Mouse (Mus musculus) G1E (cell line): ENCODE measurements around the gene Itih2. TPM values are rescaled to one million over a fixed set of nuclear protein-coding genes. Genes with fewer than 3 reads are reported as not detected.

ENCODE experiments used
- ATAC-seq: 2 replicates; pipeline ENCODE4 v1.8.0; 2016; ENCODE audit warnings: mild to moderate bottlenecking; ENCODE audit not compliant: insufficient number of reproducible peaks, poor library complexity, low FRiP score, severe bottlenecking; ENCODE audit errors: extremely low read depth
- DNase-seq: peaks from one replicate; pipeline ENCODE4 v3.0.0; 2012; ENCODE audit warnings: low spot score
- H3K27me3 ChIP-seq: 2 replicates; pipeline ENCODE4 v1.6.1; 2012; ENCODE audit warnings: mild to moderate bottlenecking, low read length, inconsistent platforms; ENCODE audit not compliant: insufficient read depth
- H3K36me3 ChIP-seq: replicated peaks from 2 replicates; pipeline ENCODE3; 2012; ENCODE audit warnings: mild to moderate bottlenecking, inconsistent platforms
- H3K4me1 ChIP-seq: 2 replicates; pipeline ENCODE4 v1.6.1; 2012; ENCODE audit warnings: low read depth, low read length, inconsistent platforms, mixed read lengths; ENCODE audit not compliant: insufficient read depth
- H3K4me3 ChIP-seq: 2 replicates; pipeline ENCODE4 v1.5.1; 2012; ENCODE audit warnings: low read depth, mild to moderate bottlenecking, inconsistent platforms, low read length, moderate library complexity, mixed read lengths
- H3K9me3 ChIP-seq: replicated peaks from 2 replicates; pipeline ENCODE4 v1.6.1; 2012; ENCODE audit warnings: inconsistent platforms
- CTCF ChIP-seq: IDR thresholded peaks from 2 replicates; pipeline ENCODE4 v1.5.1; 2012; ENCODE audit warnings: low read depth, low read length, inconsistent platforms, mixed read lengths
- GATA1 ChIP-seq: IDR thresholded peaks from 2 replicates; pipeline ENCODE4 v1.6.1; 2012; ENCODE audit warnings: borderline replicate concordance, low read length, inconsistent platforms, mixed read lengths
- GATA2 ChIP-seq: IDR thresholded peaks from 2 replicates; pipeline ENCODE4 v1.6.1; 2012; ENCODE audit warnings: low read depth, low read length, inconsistent platforms, borderline replicate concordance
- POLR2AphosphoS5 ChIP-seq: IDR thresholded peaks from 2 replicates; pipeline ENCODE4 v1.6.1; 2012; ENCODE audit warnings: low read depth, low read length, inconsistent platforms; ENCODE audit not compliant: insufficient replicate concordance
- TAL1 ChIP-seq: conservative IDR thresholded peaks from 2 replicates; pipeline ENCODE4 v1.6.1; 2012; ENCODE audit warnings: low read depth, low read length, inconsistent platforms, mixed read lengths
- polyA plus RNA-seq: library from polyadenylated mRNA; stranded (reverse); fragments of >175 nt; gene quantifications from 2 replicates; pipeline ENCODE4 v1.2.3, GENCODE M21; 2012
- total RNA-seq, 2 experiments: library from RNA; stranded (forward) in 1 of 2; stranded (reverse) in 1 of 2; fragments of 200-1000 nt in 1 of 2; fragments of >200 nt in 1 of 2; fragmentation: Nextera tagmentation in 1 of 2; gene quantifications; 2 replicates each; pipeline ENCODE4 v1.2.3; 2014 to 2017

The Itih2 gene
- total and polyA plus RNA-seq, 3 experiments = 0.05 TPM; not detected in 2

GRCm38 (mm10) chr2:10126122-10126521, 5.1 kb downstream of the Itih2 start:
- Histone ChIP-seq H3K4me1 (no peaks in the 10 kb centered on the region), H3K9me3 (no peaks in the 10 kb centered on the region), H3K4me3 (no peak overlapping the region), H3K36me3 (no peaks in the 10 kb centered on the region), H3K27me3 (0 out of 2 replicates have a peak, but pooled peaks cover 2% of the 10 kb centered on the region)
- ATAC-seq = no peak
- no peak for TF ChIP-seq CTCF
- no peak for DNase-seq

- Histone ChIP-seq H3K4me1 (no peaks in the 10 kb centered on the region), H3K4me3 (no peak overlapping the region), H3K27me3 (0 out of 2 replicates have a peak, but pooled peaks cover 16% of the 10 kb centered on the region), H3K36me3 (no peaks in the 10 kb centered on the region), H3K9me3 (no peaks in the 10 kb centered on the region)
- no peak for ATAC-seq
- DNase-seq = no peak
- TF ChIP-seq POLR2AphosphoS5 (no peak), TAL1 (no peak), GATA2 (no peak), CTCF (no peak), GATA1 (no peak)
Measured at GRCm38 (mm10) chr2:10121826-10122225, 9.4 kb downstream of the Itih2 start.

- no peak for DNase-seq
- Histone ChIP-seq H3K36me3 (no peaks in the 10 kb centered on the region), H3K27me3 (0 out of 2 replicates have a peak, but pooled peaks cover 25% of the 10 kb centered on the region), H3K4me1 (no peaks in the 10 kb centered on the region), H3K9me3 (no peaks in the 10 kb centered on the region), H3K4me3 (no peak overlapping the region)
- ATAC-seq = no peak
- TF ChIP-seq POLR2AphosphoS5 = no peak
- no peak for TF ChIP-seq TAL1
- TF ChIP-seq CTCF = no peak
- TF ChIP-seq GATA2 = no peak
- no peak for TF ChIP-seq GATA1
Measured at GRCm38 (mm10) chr2:10119276-10119675, 11.9 kb downstream of the Itih2 start.

DNA sequence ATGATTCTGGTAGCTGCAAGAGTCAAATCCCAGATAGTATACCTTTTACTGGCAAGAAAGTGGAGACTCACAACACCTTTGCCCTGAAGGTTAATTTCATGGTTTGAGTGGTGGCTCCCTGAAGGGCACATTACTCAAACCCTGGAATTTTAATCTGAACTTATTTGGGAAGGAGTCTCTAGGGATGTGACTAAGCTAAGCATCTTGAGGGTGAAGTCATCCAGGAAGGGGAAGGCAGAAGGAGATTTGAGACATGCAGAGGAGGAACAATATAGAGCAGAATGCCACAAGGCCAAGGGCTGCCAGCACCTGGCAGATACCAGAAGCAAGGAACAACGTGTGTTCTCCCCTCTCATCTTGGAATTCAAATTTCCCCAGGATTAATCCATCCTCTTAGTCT, 12.4 kb downstream of the Itih2 start:
- H3K4me1 ChIP-seq = no peaks in the 10 kb centered on the region
- TF ChIP-seq GATA1 (no peak), GATA2 (no peak), CTCF (no peak), POLR2AphosphoS5 (no peak), TAL1 (no peak)
- 0 out of 2 replicates have a peak, but pooled peaks cover 25% of the 10 kb centered on the region for H3K27me3 ChIP-seq
- H3K4me3 ChIP-seq = no peak overlapping the region
- ATAC-seq = no peak
- H3K36me3 ChIP-seq = no peaks in the 10 kb centered on the region
- DNase-seq = no peak
- no peaks in the 10 kb centered on the region for H3K9me3 ChIP-seq

GRCm38 (mm10) chr2:10108535-10109189, 22.5 kb downstream of the Itih2 start:
- Histone ChIP-seq H3K4me3 (no peak overlapping the region), H3K36me3 (no peaks in the 10 kb centered on the region), H3K9me3 (no peaks in the 10 kb centered on the region), H3K4me1 (no peaks in the 10 kb centered on the region), H3K27me3 (peaks cover 14% of the 10 kb centered on the region; the same call in 1 of the 2 replicates)
- TF ChIP-seq CTCF (no peak), GATA2 (no peak), POLR2AphosphoS5 (no peak), GATA1 (no peak), TAL1 (no peak)
- ATAC-seq (no peak), DNase-seq (no peak)

GRCm38 (mm10) chr2:10101180-10101579, 30.0 kb downstream of the Itih2 start:
- H3K4me1 ChIP-seq = peaks cover 4% of the 10 kb centered on the region
- no peak for DNase-seq
- H3K9me3 ChIP-seq = no peaks in the 10 kb centered on the region
- no peak overlapping the region for H3K4me3 ChIP-seq
- TF ChIP-seq POLR2AphosphoS5 (no peak), CTCF (peak; percentile 72)
- H3K27me3 ChIP-seq = peaks cover 32% of the 10 kb centered on the region
- no peaks in the 10 kb centered on the region for H3K36me3 ChIP-seq
- no peak; the same call in 1 of the 2 replicates for ATAC-seq
